Mouse (Mus musculus) MEL (cell line): Measurements from ENCODE around the gene Gm37240.
A peak's percentile ranks its signal among the peaks of the same experiment; 100 is the strongest.

Experiments used
- CHD1 ChIP-seq: IDR thresholded peaks from 2 replicates; pipeline ENCODE4 v1.6.1; 2012; ENCODE audit warnings: low read depth, mild to moderate bottlenecking, inconsistent platforms, low read length, improper control_type of control experiment
- CTCF ChIP-seq, 3 experiments: IDR thresholded peaks in 2 of 3; conservative IDR thresholded peaks in 1 of 3; 2 replicates each; pipeline ENCODE4 v1.5.1; 2011 to 2012; ENCODE audit warnings: low read length in 3 of 3, low read depth in 2 of 3, mild to moderate bottlenecking in 2 of 3, improper control_type of control experiment in 1 of 3, inconsistent platforms in 1 of 3, mixed read lengths in 1 of 3, moderate library complexity in 1 of 3; ENCODE audit not compliant: control insufficient read depth in 1 of 3, insufficient read depth in 1 of 3, poor library complexity in 1 of 3, severe bottlenecking in 1 of 3
- ETS1 ChIP-seq: IDR thresholded peaks from 2 replicates; pipeline ENCODE4 v1.6.1; 2012; ENCODE audit warnings: low read depth, mild to moderate bottlenecking, inconsistent platforms, low read length, improper control_type of control experiment, moderate library complexity
- ZC3H11A ChIP-seq: IDR thresholded peaks from 2 replicates; pipeline ENCODE4 v1.6.1; 2012; ENCODE audit warnings: low read depth, mild to moderate bottlenecking, inconsistent platforms, low read length, improper control_type of control experiment

- TF ChIP-seq ZC3H11A, result peak; percentile 16; the same call in 1 of the 2 replicates
- no peak for TF ChIP-seq CHD1
- no peak for TF ChIP-seq ETS1
- peak in 1 of 3 experiments; percentile 33; a peak in 3 of 6 replicates for TF ChIP-seq CTCF (IDR thresholded peaks at IDR 0.05 in 2 of 3, conservative IDR thresholded peaks at IDR 0.05 in 1 of 3; ENCODE audit: control insufficient read depth in 1 of 3, insufficient read depth in 1 of 3, low read depth in 2 of 3, low read length in 3 of 3, poor library complexity in 1 of 3, severe bottlenecking in 1 of 3)
These were observed 1406.2 kb downstream of the Gm37240 start for GRCm38 (mm10) chr3:84481104-84481503.
